Mouse (Mus musculus) liver, postnatal 0 days (tissue): ENCODE data around the gene Zgrf1. TPM values are rescaled to one million over a fixed set of nuclear protein-coding genes. Genes with fewer than 3 reads are reported as not detected.

Experiments used
- ATAC-seq: fragments of 200-750 bp; cut with Nextera tagmentation; 2 replicates; pipeline ENCODE4 v1.8.0; 2017; ENCODE audit warnings: mild to moderate bottlenecking, moderate library complexity
- DNase-seq: peaks from one replicate; pipeline ENCODE4 v3.0.0-alpha.2; 2016
- H3K27ac ChIP-seq: fragments of 300-500 bp; sonication (generic); 2 replicates; pipeline ENCODE4 v1.5.1; 2014; ENCODE audit warnings: antibody characterized with exemption, moderate library complexity, mild to moderate bottlenecking, low read depth
- H3K27me3 ChIP-seq: fragments of 300-500 bp; sonication (generic); 2 replicates; pipeline ENCODE4 v1.6.1; 2014; ENCODE audit warnings: low read length, control low read depth, mixed read lengths; ENCODE audit not compliant: insufficient read depth
- H3K36me3 ChIP-seq: fragments of 300-500 bp; sonication (generic); replicated peaks from 2 replicates; pipeline ENCODE4 v1.6.1; 2014; ENCODE audit warnings: mild to moderate bottlenecking, control low read depth, low read length, moderate library complexity, mixed read lengths; ENCODE audit not compliant: insufficient read depth
- H3K4me1 ChIP-seq: fragments of 300-500 bp; sonication (generic); 2 replicates; pipeline ENCODE4 v1.6.1; 2014; ENCODE audit warnings: antibody characterized with exemption, mild to moderate bottlenecking, control low read depth; ENCODE audit not compliant: insufficient read depth
- H3K4me2 ChIP-seq: fragments of 300-500 bp; sonication (generic); 2 replicates; pipeline ENCODE4 v1.6.1; 2014; ENCODE audit warnings: low read depth, mild to moderate bottlenecking, low read length, moderate library complexity, mixed read lengths
- H3K4me3 ChIP-seq: fragments of 300-500 bp; sonication (generic); 2 replicates; pipeline ENCODE4 v1.5.1; 2014; ENCODE audit warnings: low read depth, low read length
- H3K9ac ChIP-seq: fragments of 300-500 bp; sonication (generic); replicated peaks from 2 replicates; pipeline ENCODE4 v1.6.1; 2014; ENCODE audit warnings: mild to moderate bottlenecking, moderate library complexity
- H3K9me3 ChIP-seq: fragments of 300-500 bp; sonication (generic); 2 replicates; pipeline ENCODE4 v1.6.1; 2016; ENCODE audit warnings: mild to moderate bottlenecking, control low read depth, low read length, mixed read lengths
- CTCF ChIP-seq: sonication (generic); IDR thresholded peaks from 2 replicates; pipeline ENCODE4 v1.5.1; 2016; ENCODE audit warnings: antibody characterized with exemption, low read depth
- EP300 ChIP-seq: IDR thresholded peaks from 2 replicates; pipeline ENCODE4 v1.6.1; 2016; ENCODE audit warnings: antibody characterized with exemption, low read depth, mild to moderate bottlenecking
- WGBS: fragments of 180-500 bp; shearing (Covaris S2); extraction: QIAGEN DNeasy Blood & Tissue Kit; methylation state at CpG from one replicate; pipeline ENCODE4 v1.1.7; 2014; ENCODE audit not compliant: insufficient replicate concordance; 5-methylcytosine and 5-hydroxymethylcytosine counted together
- polyA plus RNA-seq: library from polyadenylated mRNA; unstranded; fragments of >200 nt; fragmentation: Nextera tagmentation; extraction: Ambion mirVana; gene quantifications from 2 replicates; pipeline ENCODE4 v1.2.1, GENCODE M21; 2015

Gene Zgrf1
- polyA plus RNA-seq, 1 experiment from 2014 or later: 1.5 TPM

DNA sequence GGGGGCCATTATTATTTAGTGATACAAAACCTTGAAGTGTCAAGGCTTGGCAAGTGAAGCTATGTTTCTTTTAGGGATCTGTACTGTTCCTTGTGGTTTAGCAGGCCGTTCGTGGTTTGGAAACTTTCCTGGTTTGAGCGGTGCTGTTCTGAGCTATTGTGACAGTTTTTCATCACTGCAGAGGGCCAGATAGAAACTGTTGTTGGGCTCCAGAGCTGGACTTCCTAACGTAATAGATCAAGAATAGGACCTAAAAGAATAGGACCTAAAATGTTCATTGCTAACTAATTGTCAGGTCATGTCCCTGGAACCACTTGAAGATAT is 393 bp downstream of the Zgrf1 start:
- no peaks in the 10 kb centered on the region; the same call in none of the 2 replicates for H3K36me3 ChIP-seq
- no peaks in the 10 kb centered on the region for H3K9me3 ChIP-seq
- peak overlapping the region; percentile 72 for H3K4me3 ChIP-seq
- peak overlapping the region; percentile 69 for H3K4me2 ChIP-seq
- DNase-seq (no peak), ATAC-seq (no peak)
- peaks cover 7% of the 10 kb centered on the region; the same call in 1 of the 2 replicates for H3K4me1 ChIP-seq
- peak overlapping the region; percentile 94 for H3K27ac ChIP-seq
- TF ChIP-seq EP300: no peak
- no peak for TF ChIP-seq CTCF
- under 1% methylated on average over 4 of the region's 4 CpGs for WGBS
- H3K27me3 ChIP-seq: no peaks in the 10 kb centered on the region
- H3K9ac ChIP-seq: peak overlapping the region; percentile 79

DNA sequence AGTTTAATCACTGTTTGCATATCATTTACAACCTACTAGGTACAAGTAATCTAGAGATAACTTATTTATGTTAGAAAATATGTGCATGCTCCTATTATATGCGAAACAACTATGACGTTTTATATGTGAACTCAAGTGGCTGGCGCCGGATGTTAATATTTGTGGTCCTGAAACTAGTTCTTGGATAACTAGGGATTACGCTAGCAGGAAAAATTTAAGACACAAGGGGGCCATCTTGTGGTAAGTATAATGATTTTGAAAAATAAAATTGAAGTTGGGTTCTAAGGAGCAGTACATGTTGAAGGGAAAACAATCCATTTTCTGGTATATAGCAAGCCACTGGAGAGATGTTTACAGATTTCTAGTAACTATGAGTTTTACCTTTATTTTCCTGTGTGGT is 1.4 kb downstream of the Zgrf1 start:
- 0 out of 2 replicates have a peak, but pooled peaks have one; percentile 25 for TF ChIP-seq CTCF
- TF ChIP-seq EP300: no peak
- 67% methylated on average over 5 of the region's 5 CpGs for WGBS
- DNase-seq: no peak
- ATAC-seq: no peak
- Histone ChIP-seq H3K9ac (no peak overlapping the region), H3K36me3 (peaks cover 6% of the 10 kb centered on the region), H3K4me2 (peak overlapping the region; percentile 69), H3K4me1 (peaks cover 7% of the 10 kb centered on the region; the same call in 1 of the 2 replicates), H3K4me3 (peak overlapping the region; percentile 72; the same call in 1 of the 2 replicates), H3K9me3 (no peaks in the 10 kb centered on the region), H3K27me3 (no peaks in the 10 kb centered on the region), H3K27ac (no peak overlapping the region)

DNA sequence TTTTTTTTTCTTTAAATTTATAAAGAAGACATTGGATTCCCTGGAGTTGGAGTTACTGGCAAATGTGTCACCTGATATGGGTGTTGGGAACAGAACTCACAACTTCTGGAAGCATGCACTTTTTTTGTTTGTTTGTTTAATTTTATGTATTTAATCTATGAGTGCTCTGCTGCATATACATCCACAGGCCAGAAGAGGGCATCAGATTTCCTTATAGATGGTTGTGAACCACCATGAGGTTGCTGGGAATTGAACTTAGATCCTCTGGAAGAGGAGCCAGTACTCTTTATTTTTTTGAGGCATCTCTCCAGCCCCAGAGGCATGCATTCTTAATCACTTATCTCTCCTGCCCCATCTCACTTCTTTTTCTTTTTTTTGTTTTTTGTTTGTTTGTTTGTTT is 4.9 kb downstream of the Zgrf1 start:
- H3K4me3 ChIP-seq: no peak overlapping the region
- no peak overlapping the region for H3K4me2 ChIP-seq
- no peak overlapping the region for H3K9ac ChIP-seq
- ATAC-seq (no peak), DNase-seq (no peak)
- H3K27ac ChIP-seq: no peak overlapping the region
- peaks cover 29% of the 10 kb centered on the region for H3K36me3 ChIP-seq
- peaks cover 4% of the 10 kb centered on the region; the same call in 1 of the 2 replicates for H3K4me1 ChIP-seq
- H3K27me3 ChIP-seq: no peaks in the 10 kb centered on the region
- no peak for TF ChIP-seq EP300
- peak; percentile 28; the same call in 1 of the 2 replicates for TF ChIP-seq CTCF
- no peaks in the 10 kb centered on the region for H3K9me3 ChIP-seq

DNA sequence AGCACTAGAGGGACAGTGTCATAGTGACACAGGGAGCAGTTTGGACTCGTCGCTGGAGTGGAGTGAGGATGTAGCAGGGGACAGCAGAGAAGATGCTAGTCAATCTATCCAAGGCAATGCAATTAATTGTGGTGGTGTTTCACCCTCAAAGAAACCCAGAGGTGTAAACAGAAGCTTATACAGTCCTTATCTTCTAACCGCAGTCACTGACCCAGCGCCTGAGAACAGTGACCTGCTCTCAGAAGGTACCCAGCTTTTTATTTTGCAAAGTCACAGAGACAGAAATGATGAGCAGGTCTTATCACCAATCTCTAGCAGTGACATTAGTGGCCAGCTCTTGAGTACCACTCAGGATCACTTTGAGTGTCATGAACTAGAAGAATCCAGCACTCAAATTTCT is 9.7 kb downstream of the Zgrf1 start:
- DNase-seq (no peak), ATAC-seq (no peak)
- no peaks in the 10 kb centered on the region for H3K4me1 ChIP-seq
- H3K27ac ChIP-seq: no peak overlapping the region
- no peak overlapping the region for H3K4me2 ChIP-seq
- H3K9me3 ChIP-seq: no peaks in the 10 kb centered on the region
- H3K27me3 ChIP-seq: no peaks in the 10 kb centered on the region
- no peak overlapping the region for H3K9ac ChIP-seq
- TF ChIP-seq EP300: no peak
- TF ChIP-seq CTCF: no peak
- no peak overlapping the region for H3K4me3 ChIP-seq
- WGBS: 70% methylated on average over 4 of the region's 4 CpGs
- peaks cover 41% of the 10 kb centered on the region for H3K36me3 ChIP-seq

DNA sequence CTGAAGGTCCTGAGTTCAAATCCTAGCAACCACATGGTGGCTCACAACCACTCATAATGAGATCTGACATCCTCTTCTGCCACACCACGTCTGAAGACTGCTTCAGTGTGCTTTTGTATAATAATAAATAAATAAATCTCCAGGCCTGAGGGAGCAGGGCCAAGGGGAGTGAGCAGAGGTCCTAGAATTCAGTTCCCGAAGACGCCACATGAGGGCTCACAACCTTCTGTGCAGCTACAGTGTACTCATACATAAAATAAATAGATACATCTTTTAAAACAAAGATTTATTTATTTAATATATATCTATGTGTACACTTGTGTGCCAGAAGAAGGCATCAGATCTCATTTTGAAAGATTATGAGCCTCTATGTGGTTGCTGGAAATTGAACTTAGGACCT is 11.8 kb downstream of the Zgrf1 start:
- no peak for ATAC-seq
- 80% methylated on average over 3 of the region's 3 CpGs for WGBS
- peaks cover 42% of the 10 kb centered on the region for H3K36me3 ChIP-seq

DNA sequence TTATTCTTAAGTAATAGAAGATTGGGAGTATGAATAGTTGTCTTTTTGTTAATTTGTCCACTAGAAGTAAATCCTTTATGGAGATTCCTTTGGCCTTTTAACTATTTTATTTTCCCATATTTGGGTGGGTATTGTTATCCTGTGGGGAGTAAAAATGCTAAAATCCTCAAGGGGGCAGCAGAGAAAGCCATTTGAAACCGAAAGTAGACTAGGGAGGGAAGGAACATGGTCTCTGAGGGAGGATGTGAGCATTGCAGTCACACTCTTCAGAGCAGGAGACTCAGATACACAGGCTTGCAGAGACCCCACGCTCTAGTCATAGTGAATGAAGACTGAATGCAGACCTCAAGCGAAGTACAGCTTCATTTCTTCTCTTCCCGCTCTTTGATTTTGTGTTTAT is 19.3 kb downstream of the Zgrf1 start:
- no peak overlapping the region for H3K27ac ChIP-seq
- no peaks in the 10 kb centered on the region for H3K9me3 ChIP-seq
- TF ChIP-seq EP300 (no peak), CTCF (peak; percentile 77)
- DNase-seq (peak; percentile 34), ATAC-seq (peak; percentile 68)
- no peak overlapping the region for H3K9ac ChIP-seq
- H3K4me2 ChIP-seq: no peak overlapping the region
- no peaks in the 10 kb centered on the region for H3K27me3 ChIP-seq
- WGBS: 47% methylated on average over 4 of the region's 4 CpGs
- peaks cover 26% of the 10 kb centered on the region for H3K36me3 ChIP-seq
- H3K4me3 ChIP-seq: no peak overlapping the region
- H3K4me1 ChIP-seq: no peaks in the 10 kb centered on the region

More for the DNA sequence above, 11.8 kb downstream of the Zgrf1 start:
- H3K27ac ChIP-seq: no peak overlapping the region
- DNase-seq: no peak
- TF ChIP-seq CTCF (0 out of 2 replicates have a peak, but pooled peaks have one; percentile 4), EP300 (no peak)
- H3K27me3 ChIP-seq: no peaks in the 10 kb centered on the region
- no peak overlapping the region for H3K4me3 ChIP-seq
- no peaks in the 10 kb centered on the region for H3K9me3 ChIP-seq
- H3K4me2 ChIP-seq: no peak overlapping the region
- H3K9ac ChIP-seq: no peak overlapping the region
- H3K4me1 ChIP-seq: no peaks in the 10 kb centered on the region

DNA sequence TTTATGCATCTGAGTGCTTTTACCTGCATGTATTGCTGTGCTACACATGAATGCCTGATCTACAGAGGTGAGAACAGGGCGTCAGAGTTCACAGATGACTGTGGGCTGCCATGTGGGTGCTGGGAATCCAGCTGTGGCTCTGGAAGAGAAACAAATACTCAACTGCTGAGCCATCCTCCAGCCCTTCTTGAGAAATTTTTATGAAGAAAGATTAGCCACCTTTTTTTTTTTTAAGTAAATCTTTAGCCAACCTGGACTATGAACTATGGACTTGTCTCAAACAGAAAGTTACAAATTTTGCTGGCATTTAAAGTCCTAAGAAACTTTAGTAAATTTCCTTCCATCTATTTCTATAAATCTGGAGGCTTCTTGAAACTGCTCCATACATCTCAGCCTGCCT is 43.8 kb downstream of the Zgrf1 start:
- H3K27me3 ChIP-seq: no peaks in the 10 kb centered on the region
- no peaks in the 10 kb centered on the region for H3K9me3 ChIP-seq
- TF ChIP-seq CTCF (no peak), EP300 (no peak)
- no peak overlapping the region for H3K4me2 ChIP-seq
- H3K9ac ChIP-seq: no peak overlapping the region
- no peak for DNase-seq
- H3K4me3 ChIP-seq: no peak overlapping the region
- no peak for ATAC-seq
- 91% methylated on average over 1 of the region's 1 CpGs for WGBS
- H3K4me1 ChIP-seq: no peaks in the 10 kb centered on the region
- no peak overlapping the region for H3K27ac ChIP-seq
- peaks cover 25% of the 10 kb centered on the region for H3K36me3 ChIP-seq
